Comparison of ENCODE assay signal across 20 mouse cellular contexts in genomic region chr8:3337525-3337824, GRCm38 (mm10). TPM values are rescaled to one million over a fixed set of nuclear protein-coding genes. Genes with fewer than 3 reads are reported as not detected.
"Had no signal": no experiment of that assay in that cellular context is flagged by ENCODE, and none has a peak within 500 bp of the region (broad histone marks: within the 10 kb centered on the region; RNA-seq: fewer than 3 reads in every experiment).

No protein-coding gene starts in this region.

RNA-seq across cellular contexts. Expression of gene A430078G23Rik, which starts 15.7 kb away (rescaled TPM):
- total RNA-seq: hindbrain, postnatal 0 days; layer of hippocampus, adult 18-20 months; layer of hippocampus, adult 2 months; layer of hippocampus, adult 8-10 months; layer of hippocampus, postnatal 25 days; left cerebral cortex, adult 18-20 months; left cerebral cortex, adult 8-10 months had no signal
- polyA plus RNA-seq: heart, embryonic 12.5 days; heart, embryonic 13.5 days; heart, embryonic 14.5 days; heart, postnatal 0 days; hindbrain, embryonic 10.5 days; hindbrain, embryonic 11.5 days; hindbrain, embryonic 12.5 days; hindbrain, embryonic 13.5 days; hindbrain, embryonic 14.5 days; hindbrain, embryonic 15.5 days; hindbrain, embryonic 16.5 days; hindbrain, postnatal 0 days; intestine, embryonic 14.5 days; kidney, embryonic 14.5 days had no signal
